ENCODE assay signal across 16 mouse cellular contexts in the genomic region with DNA sequence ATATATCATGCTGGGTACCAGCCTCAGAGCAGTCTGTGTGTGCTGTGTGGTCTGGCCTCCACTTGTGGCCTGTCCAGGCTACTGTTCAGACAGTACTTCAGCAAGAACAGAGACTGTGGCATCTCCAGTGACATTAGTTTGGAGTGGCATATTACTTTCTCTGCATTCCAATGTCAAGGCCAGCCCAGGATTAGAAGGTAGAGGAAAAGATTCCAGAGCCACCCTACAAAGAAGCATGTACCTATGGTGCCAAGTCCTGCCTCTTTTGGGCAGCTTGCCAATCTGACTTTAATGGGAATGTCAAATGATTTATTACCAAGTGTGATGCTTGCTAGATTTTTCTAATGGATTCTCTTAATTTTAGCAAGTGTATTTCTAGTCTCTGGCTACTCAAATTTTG. TPM values are rescaled to one million over a fixed set of nuclear protein-coding genes. Genes with fewer than 3 reads are reported as not detected.
DNase-seq lines count a peak whose midpoint lies in the region; ATAC-seq and TF ChIP-seq lines count a peak whose summit lies in the region.
"Had no signal": no experiment of that assay in that cellular context is flagged by ENCODE, and none has a peak within 500 bp of the region (broad histone marks: within the 10 kb centered on the region; RNA-seq: fewer than 3 reads in every experiment).

No protein-coding gene starts in this region.

- peaks cover 9% of the 10 kb centered on the region for H3K4me1 ChIP-seq in heart, embryonic 13.5 days
- H3K4me1 ChIP-seq in lung, embryonic 16.5 days (replicated peaks; ENCODE audit: control insufficient read depth, insufficient read depth, low read length): no peaks in the 10 kb centered on the region
- no peaks in the 10 kb centered on the region for H3K4me1 ChIP-seq in kidney, postnatal 0 days (replicated peaks; ENCODE audit: insufficient read depth, low read length)
- H3K4me1 ChIP-seq: forebrain, embryonic 12.5 days; intestine, embryonic 15.5 days; midbrain, embryonic 10.5 days; stomach, embryonic 15.5 days had no signal

- H3K9ac ChIP-seq in heart, embryonic 13.5 days: no peak overlapping the region
- no peak overlapping the region for H3K9ac ChIP-seq in lung, embryonic 16.5 days (ENCODE audit: low read length)
- H3K9ac ChIP-seq in kidney, postnatal 0 days (ENCODE audit: low read depth, low read length): no peak overlapping the region
- H3K9ac ChIP-seq: forebrain, embryonic 12.5 days; intestine, embryonic 15.5 days; liver, embryonic 14.5 days; neural tube, embryonic 12.5 days; stomach, embryonic 15.5 days had no signal

- peak overlapping the region; percentile 25; the same call in 1 of the 2 replicates for H3K27ac ChIP-seq in heart, embryonic 13.5 days (replicated peaks)
- no peak overlapping the region for H3K27ac ChIP-seq in lung, embryonic 16.5 days (ENCODE audit: low read length)
- H3K27ac ChIP-seq in kidney, postnatal 0 days: no peak overlapping the region
- H3K27ac ChIP-seq: forebrain, embryonic 12.5 days; intestine, embryonic 15.5 days; liver, embryonic 14.5 days; midbrain, embryonic 10.5 days; neural tube, embryonic 12.5 days; stomach, embryonic 15.5 days had no signal

- H3K9me3 ChIP-seq in heart, embryonic 13.5 days: peaks cover 4% of the 10 kb centered on the region; the same call in 1 of the 2 replicates
- no peaks in the 10 kb centered on the region for H3K9me3 ChIP-seq in lung, embryonic 16.5 days (ENCODE audit: control insufficient read depth, low read length)
- no peaks in the 10 kb centered on the region for H3K9me3 ChIP-seq in kidney, postnatal 0 days (replicated peaks; ENCODE audit: low read length)
- H3K9me3 ChIP-seq: forebrain, embryonic 12.5 days; intestine, embryonic 15.5 days; midbrain, embryonic 10.5 days; neural tube, embryonic 12.5 days; stomach, embryonic 15.5 days had no signal

- no peak for ATAC-seq in heart, embryonic 13.5 days (ENCODE audit: extremely low read depth, insufficient number of reproducible peaks, low FRiP score, low TSS enrichment)
- ATAC-seq in lung, embryonic 16.5 days (ENCODE audit: low read depth): peak; percentile 15; the same call in 1 of the 2 replicates
- no peak for ATAC-seq in kidney, postnatal 0 days (replicated peaks; ENCODE audit: low FRiP score, low read depth)
- no peak for ATAC-seq in CD4-positive, CD25-positive, alpha-beta regulatory T cell, adult 4 months
- ATAC-seq: intestine, embryonic 15.5 days had no signal

- H3K36me3 ChIP-seq in heart, embryonic 13.5 days: no peaks in the 10 kb centered on the region
- no peaks in the 10 kb centered on the region for H3K36me3 ChIP-seq in lung, embryonic 16.5 days (ENCODE audit: control insufficient read depth, insufficient read depth, low read length)
- no peaks in the 10 kb centered on the region for H3K36me3 ChIP-seq in kidney, postnatal 0 days (ENCODE audit: insufficient read depth, low read length)
- H3K36me3 ChIP-seq: forebrain, embryonic 12.5 days; intestine, embryonic 15.5 days; midbrain, embryonic 10.5 days; neural tube, embryonic 12.5 days; stomach, embryonic 15.5 days had no signal

- H3K4me2 ChIP-seq in heart, embryonic 13.5 days: no peak overlapping the region
- H3K4me2 ChIP-seq in lung, embryonic 16.5 days (ENCODE audit: low read depth, low read length): no peak overlapping the region
- no peak overlapping the region for H3K4me2 ChIP-seq in kidney, postnatal 0 days (ENCODE audit: low read length)
- H3K4me2 ChIP-seq: forebrain, embryonic 12.5 days; intestine, embryonic 15.5 days; neural tube, embryonic 12.5 days; stomach, embryonic 15.5 days had no signal

- intact Hi-C loops in heart, postnatal 25 days (cut with DNase I): no loop called here

- no peak overlapping the region for H3K4me3 ChIP-seq in heart, embryonic 13.5 days
- H3K4me3 ChIP-seq in lung, embryonic 16.5 days (ENCODE audit: low read length): no peak overlapping the region
- no peak overlapping the region for H3K4me3 ChIP-seq in kidney, postnatal 0 days (replicated peaks; ENCODE audit: low read depth, low read length)
- H3K4me3 ChIP-seq: forebrain, embryonic 12.5 days; intestine, embryonic 15.5 days; midbrain, embryonic 10.5 days; neural tube, embryonic 12.5 days; stomach, embryonic 15.5 days had no signal

- peaks cover 4% of the 10 kb centered on the region; the same call in 1 of the 2 replicates for H3K27me3 ChIP-seq in heart, embryonic 13.5 days (replicated peaks)
- no peaks in the 10 kb centered on the region for H3K27me3 ChIP-seq in lung, embryonic 16.5 days (ENCODE audit: control insufficient read depth, insufficient read depth, low read depth, low read length)
- H3K27me3 ChIP-seq in kidney, postnatal 0 days (ENCODE audit: insufficient read depth, low read length): no peaks in the 10 kb centered on the region
- H3K27me3 ChIP-seq: forebrain, embryonic 12.5 days; intestine, embryonic 15.5 days; neural tube, embryonic 12.5 days; stomach, embryonic 15.5 days had no signal

- no peak for TF ChIP-seq CTCF in kidney, postnatal 0 days (IDR thresholded peaks at IDR 0.05; ENCODE audit: low read depth)

- DNase-seq in heart, postnatal 25 days (ENCODE audit: low spot score): no peak
- DNase-seq in lung, adult 18-20 months: no peak
- peak; percentile 57 for DNase-seq in adrenal gland, postnatal 10 days
- DNase-seq in kidney, postnatal 0 days (ENCODE audit: low spot score): peak; percentile 49
- DNase-seq in gastrocnemius, postnatal 4 days (ENCODE audit: low spot score in 2 of 2): no peak
- DNase-seq: gastrocnemius, postnatal 25 days had no signal

RNA-seq across cellular contexts. Expression of a gene that starts 54.6 kb away (rescaled TPM):
- not detected in 2 replicates for polyA plus RNA-seq in heart, embryonic 13.5 days (2015; fragmentation: Nextera tagmentation; extraction: Ambion mirVana)
- total RNA-seq in heart, postnatal 25 days (2021): not detected
- polyA plus RNA-seq in lung, embryonic 16.5 days (2015; fragmentation: Nextera tagmentation; extraction: Ambion mirVana): not detected in 2 replicates
- not detected for total RNA-seq in adrenal gland, postnatal 10 days (2021)
- polyA plus RNA-seq in kidney, postnatal 0 days (2015; fragmentation: Nextera tagmentation; extraction: Ambion mirVana): 0.18 TPM in 1 of 2 replicates, not detected in the other
- not detected for total RNA-seq in gastrocnemius, postnatal 4 days (2021)
- not detected for polyA plus RNA-seq in CD4-positive, CD25-positive, alpha-beta regulatory T cell, adult 4 months (2017; shearing (Covaris generic))
- total RNA-seq: CH12.LX; gastrocnemius, postnatal 25 days had no signal
- polyA plus RNA-seq: forebrain, embryonic 12.5 days; intestine, embryonic 15.5 days; liver, embryonic 14.5 days; midbrain, embryonic 10.5 days; stomach, embryonic 15.5 days had no signal

Comparison
In these comparisons a context has a peak if more than half of its experiments do, and no peak if none do; other contexts are left out.
1. DNase-seq: peak in adrenal gland, postnatal 10 days (single experiment) and kidney, postnatal 0 days (single experiment); none in heart, postnatal 25 days (single experiment), lung, adult 18-20 months (0 of 2) and gastrocnemius, postnatal 4 days (0 of 2).